Mouse (Mus musculus): Measurements from ENCODE around the gene Lsm6.

GRCm38 (mm10) chr8:78798671-78799070 is 22.3 kb downstream of the Lsm6 start:
- TF ChIP-seq POLR2A (IDR thresholded peaks at IDR 0.05; ENCODE audit: borderline replicate concordance, insufficient read depth, low read length) (no peak), CTCF (IDR thresholded peaks at IDR 0.05; ENCODE audit: borderline replicate concordance, insufficient read depth, low read depth, low read length) (no peak)
